Mouse (Mus musculus) brown adipose tissue, adult 24 weeks (tissue): ENCODE data around the gene Psen1. TPM values are rescaled to one million over a fixed set of nuclear protein-coding genes. Genes with fewer than 3 reads are reported as not detected.

Experiments used
- H3K27ac ChIP-seq: fragments of 200-500 bp; replicated peaks from 2 replicates; pipeline ENCODE4 v1.5.1; 2012; ENCODE audit warnings: low read depth, mild to moderate bottlenecking, low read length
- H3K4me1 ChIP-seq: fragments of 200-500 bp; 2 replicates; pipeline ENCODE4 v1.6.1; 2012; ENCODE audit warnings: low read length, mixed read lengths; ENCODE audit not compliant: control insufficient read depth, insufficient read depth, insufficient read length
- H3K4me3 ChIP-seq: fragments of 200-500 bp; 2 replicates; pipeline ENCODE4 v1.5.1; 2012; ENCODE audit warnings: low read depth, mild to moderate bottlenecking, low read length, moderate library complexity; ENCODE audit not compliant: insufficient read depth
- polyA plus RNA-seq: library from polyadenylated mRNA; stranded (reverse); fragments of >200 nt; gene quantifications from 2 replicates; pipeline ENCODE4 v1.2.4, GENCODE M21; 2012; ENCODE audit not compliant: missing spikeins, insufficient read depth, insufficient read length

Gene Psen1
- 18.9 and 19.6 TPM in 2 replicates for polyA plus RNA-seq

- peak within 1 kb of the TSS; percentile 69 for H3K27ac ChIP-seq
- H3K4me1 ChIP-seq, result peaks cover 2% of the 10 kb centered on the region; the same call in 1 of the 2 replicates
- H3K4me3 ChIP-seq, result peak within 1 kb of the TSS; percentile 72
Observed at GRCm38 (mm10) chr12:83687934-83688315, at the start of gene Psen1. TSS of gene Psen1 (plus strand) at chr12:83688152.

GRCm38 (mm10) chr12:83641233-83641632 lies 46.7 kb upstream of the Psen1 start:
- H3K27ac ChIP-seq, result no peak overlapping the region
- peaks cover 2% of the 10 kb centered on the region; the same call in 1 of the 2 replicates for H3K4me1 ChIP-seq
- no peak overlapping the region for H3K4me3 ChIP-seq

GRCm38 (mm10) chr12:83643116-83643515 lies 44.8 kb upstream of the Psen1 start:
- Histone ChIP-seq H3K4me1 (no peaks in the 10 kb centered on the region), H3K27ac (no peak overlapping the region), H3K4me3 (no peak overlapping the region)

- Histone ChIP-seq H3K27ac (no peak overlapping the region), H3K4me1 (peaks cover 2% of the 10 kb centered on the region; the same call in 1 of the 2 replicates), H3K4me3 (no peak overlapping the region)
Observed at GRCm38 (mm10) chr12:83650346-83650745, 37.6 kb upstream of the Psen1 start.

GRCm38 (mm10) chr12:83651414-83651813 lies 36.5 kb upstream of the Psen1 start:
- Histone ChIP-seq H3K27ac (no peak overlapping the region), H3K4me3 (no peak overlapping the region), H3K4me1 (peaks cover 2% of the 10 kb centered on the region; the same call in 1 of the 2 replicates)

- Histone ChIP-seq H3K4me3 (no peak overlapping the region), H3K4me1 (peaks cover 2% of the 10 kb centered on the region; the same call in 1 of the 2 replicates), H3K27ac (no peak overlapping the region)
Observed at GRCm38 (mm10) chr12:83685466-83685865, 2.5 kb upstream of the Psen1 start.

- no peak overlapping the region for H3K27ac ChIP-seq
- peaks cover 2% of the 10 kb centered on the region; the same call in 1 of the 2 replicates for H3K4me1 ChIP-seq
- H3K4me3 ChIP-seq, result no peak overlapping the region
Observed at GRCm38 (mm10) chr12:83686575-83687350, 1.2 kb upstream of the Psen1 start.

- Histone ChIP-seq H3K4me3 (peak overlapping the region; percentile 72), H3K4me1 (peaks cover 2% of the 10 kb centered on the region; the same call in 1 of the 2 replicates), H3K27ac (peak overlapping the region; percentile 45)
Observed at GRCm38 (mm10) chr12:83688316-83689086, 549 bp downstream of the Psen1 start.

- Histone ChIP-seq H3K4me3 (peak overlapping the region; percentile 72), H3K4me1 (peaks cover 2% of the 10 kb centered on the region; the same call in 1 of the 2 replicates), H3K27ac (peak overlapping the region; percentile 45)
Observed at GRCm38 (mm10) chr12:83689087-83689432, 1.1 kb downstream of the Psen1 start.

GRCm38 (mm10) chr12:83694011-83694410 lies 6.1 kb downstream of the Psen1 start:
- peaks cover 2% of the 10 kb centered on the region; the same call in 1 of the 2 replicates for H3K4me1 ChIP-seq

GRCm38 (mm10) chr12:83694669-83695068 lies 6.7 kb downstream of the Psen1 start:
- Histone ChIP-seq H3K4me1 (no peaks in the 10 kb centered on the region), H3K27ac (no peak overlapping the region), H3K4me3 (no peak overlapping the region)

More at GRCm38 (mm10) chr12:83694011-83694410, 6.1 kb downstream of the Psen1 start:
- H3K4me3 ChIP-seq, result no peak overlapping the region
- H3K27ac ChIP-seq, result no peak overlapping the region

- H3K27ac ChIP-seq, result no peak overlapping the region
Observed at GRCm38 (mm10) chr12:83698637-83699036, 10.7 kb downstream of the Psen1 start.

GRCm38 (mm10) chr12:83701608-83702007 lies 13.7 kb downstream of the Psen1 start:
- no peak overlapping the region for H3K4me3 ChIP-seq
- H3K4me1 ChIP-seq, result no peaks in the 10 kb centered on the region
- H3K27ac ChIP-seq, result no peak overlapping the region

More at GRCm38 (mm10) chr12:83698637-83699036, 10.7 kb downstream of the Psen1 start:
- H3K4me1 ChIP-seq, result no peaks in the 10 kb centered on the region
- no peak overlapping the region for H3K4me3 ChIP-seq

- Histone ChIP-seq H3K4me3 (no peak overlapping the region), H3K27ac (no peak overlapping the region), H3K4me1 (no peaks in the 10 kb centered on the region)
Observed at GRCm38 (mm10) chr12:83702796-83703195, 14.8 kb downstream of the Psen1 start.

- Histone ChIP-seq H3K27ac (no peak overlapping the region), H3K4me3 (no peak overlapping the region), H3K4me1 (no peaks in the 10 kb centered on the region)
Observed at GRCm38 (mm10) chr12:83706951-83707350, 19.0 kb downstream of the Psen1 start.
